ENCODE assay signal across 8 mouse cellular contexts in genomic region chr11:106193371-106194154, GRCm38 (mm10). TPM values are rescaled to one million over a fixed set of nuclear protein-coding genes. Genes with fewer than 3 reads are reported as not detected.
DNase-seq lines count a peak whose midpoint lies in the region; ATAC-seq and TF ChIP-seq lines count a peak whose summit lies in the region.

No protein-coding gene starts in this region.

- H3K27ac ChIP-seq in hindbrain, postnatal 0 days: peak overlapping the region; percentile 68
- H3K27ac ChIP-seq in left cerebral cortex, adult 2 months: peak overlapping the region; percentile 85

- H3K4me2 ChIP-seq in hindbrain, postnatal 0 days (ENCODE audit: low read depth, low read length): peak overlapping the region; percentile 78

- peak overlapping the region; percentile 71 for H3K4me3 ChIP-seq in hindbrain, postnatal 0 days (ENCODE audit: low read length)
- H3K4me3 ChIP-seq in left cerebral cortex, adult 2 months: peak overlapping the region; percentile 96

- H3K4me1 ChIP-seq in hindbrain, postnatal 0 days (ENCODE audit: insufficient read depth, low read length): peaks cover 8% of the 10 kb centered on the region

- peak; percentile 99 for DNase-seq in WW6 (ENCODE audit: low read depth, low spot score)
- peak; percentile 87 to 95 for DNase-seq in cerebellum, postnatal 4 days (ENCODE audit: low spot score in 2 of 2)
- DNase-seq in gastrocnemius, adult 18-20 months (ENCODE audit: low spot score): peak; percentile 97
- DNase-seq in hindbrain, postnatal 0 days (ENCODE audit: low spot score): peak; percentile 98
- peak; percentile 95 for DNase-seq in left cerebral cortex, adult 2 months (ENCODE audit: extremely low spot score in 1 of 2, low spot score in 2 of 2)
- DNase-seq in right cerebral cortex, adult 2 months (ENCODE audit: low spot score in 2 of 2): peak; percentile 94 to 95
- peak; percentile 98 for DNase-seq in urinary bladder, postnatal 14 days (ENCODE audit: low spot score)

- no peak; the same call in none of the 2 replicates for TF ChIP-seq CTCF in hindbrain, postnatal 0 days (IDR thresholded peaks at IDR 0.05; ENCODE audit: low read depth)
- no peak; the same call in 1 of the 2 replicates for TF ChIP-seq CTCF in left cerebral cortex, adult 2 months (IDR thresholded peaks at IDR 0.05)

- H3K9ac ChIP-seq in hindbrain, postnatal 0 days (replicated peaks; ENCODE audit: low read length): peak overlapping the region; percentile 66

- no peaks in the 10 kb centered on the region for H3K27me3 ChIP-seq in hindbrain, postnatal 0 days (ENCODE audit: insufficient read depth, low read length)

- H3K36me3 ChIP-seq in hindbrain, postnatal 0 days (ENCODE audit: insufficient read depth, low read length): no peaks in the 10 kb centered on the region

- peak; percentile 97 for ATAC-seq in hindbrain, postnatal 0 days
- ATAC-seq in megakaryocyte, adult 5-6 weeks (ENCODE audit: poor library complexity, severe bottlenecking): peak; percentile 90

- H3K9me3 ChIP-seq in hindbrain, postnatal 0 days (ENCODE audit: low read length): no peaks in the 10 kb centered on the region

- intact Hi-C loops in left cerebral cortex, adult 2 months (cut with DNase I): loop anchor here (1.0 kb wide), 2 partner anchors 23 to 33 kb away; partner anchors contain the start of genes Ccdc47, Ddx42, Gm10840 and Limd2

- under 1% methylated on average over 44 of the region's 44 CpGs for WGBS in hindbrain, postnatal 0 days

RNA-seq across cellular contexts. Expression of gene Strada, which starts 8.4 kb away (rescaled TPM):
- 10 to 100 TPM; 13.7 to 14.1 TPM for total RNA-seq in gastrocnemius, adult 18-20 months (2021)
- total RNA-seq in hindbrain, postnatal 0 days (2014; rRNA removed): 34.1 and 39.2 TPM in 2 replicates
- 23.6 and 25.0 TPM in 2 replicates for polyA plus RNA-seq in hindbrain, postnatal 0 days (2015; fragmentation: Nextera tagmentation; extraction: Ambion mirVana)
- 10 to 100 TPM; 30.9 to 31.5 TPM for total RNA-seq in left cerebral cortex, adult 2 months (2021)
- total RNA-seq in megakaryocyte, adult 5-6 weeks (2015): 27.2 and 28.3 TPM in 2 replicates
- total RNA-seq in megakaryocyte, adult 5-6 weeks (2017): 20.3 and 26.1 TPM in 2 replicates

RNA-seq across cellular contexts. Expression of gene Ccdc47, which starts 22.6 kb away (rescaled TPM):
- total RNA-seq in gastrocnemius, adult 18-20 months (2021): 10 to 100 TPM; 74.0 to 79.0 TPM
- 15.2 and 16.9 TPM in 2 replicates for total RNA-seq in hindbrain, postnatal 0 days (2014; rRNA removed)
- 85.2 TPM in 2 replicates for polyA plus RNA-seq in hindbrain, postnatal 0 days (2015; fragmentation: Nextera tagmentation; extraction: Ambion mirVana)
- total RNA-seq in left cerebral cortex, adult 2 months (2021): 10 to 100 TPM; 83.2 to 84.8 TPM
- 25.8 and 36.0 TPM in 2 replicates for total RNA-seq in megakaryocyte, adult 5-6 weeks (2015)
- 110 and 156 TPM in 2 replicates for total RNA-seq in megakaryocyte, adult 5-6 weeks (2017)

RNA-seq across cellular contexts. Expression of gene Ddx42, which starts 23.2 kb away (rescaled TPM):
- total RNA-seq in gastrocnemius, adult 18-20 months (2021): 10 to 100 TPM; 25.8 to 26.2 TPM
- total RNA-seq in hindbrain, postnatal 0 days (2014; rRNA removed): 34.1 and 38.1 TPM in 2 replicates
- polyA plus RNA-seq in hindbrain, postnatal 0 days (2015; fragmentation: Nextera tagmentation; extraction: Ambion mirVana): 61.9 and 62.0 TPM in 2 replicates
- 10 to 100 TPM; 63.4 to 68.7 TPM for total RNA-seq in left cerebral cortex, adult 2 months (2021)
- 28.6 and 30.3 TPM in 2 replicates for total RNA-seq in megakaryocyte, adult 5-6 weeks (2015)
- total RNA-seq in megakaryocyte, adult 5-6 weeks (2017): 51.7 and 62.6 TPM in 2 replicates

RNA-seq across cellular contexts. Expression of gene Limd2, which starts 32.9 kb away (rescaled TPM):
- 1 to 10 TPM; 3.2 to 3.6 TPM for total RNA-seq in gastrocnemius, adult 18-20 months (2021)
- total RNA-seq in hindbrain, postnatal 0 days (2014; rRNA removed): 72.2 and 80.6 TPM in 2 replicates
- 120 and 124 TPM in 2 replicates for polyA plus RNA-seq in hindbrain, postnatal 0 days (2015; fragmentation: Nextera tagmentation; extraction: Ambion mirVana)
- 10 to 100 TPM; 78.1 to 96.5 TPM for total RNA-seq in left cerebral cortex, adult 2 months (2021)
- 242 and 247 TPM in 2 replicates for total RNA-seq in megakaryocyte, adult 5-6 weeks (2015)
- total RNA-seq in megakaryocyte, adult 5-6 weeks (2017): 56.3 and 61.8 TPM in 2 replicates

RNA-seq across cellular contexts. Expression of gene Gm10840, which starts 32.9 kb away (rescaled TPM):
- not detected for total RNA-seq in gastrocnemius, adult 18-20 months (2021)
- total RNA-seq in hindbrain, postnatal 0 days (2014; rRNA removed): not detected in 2 replicates
- polyA plus RNA-seq in hindbrain, postnatal 0 days (2015; fragmentation: Nextera tagmentation; extraction: Ambion mirVana): not detected in 2 replicates
- total RNA-seq in left cerebral cortex, adult 2 months (2021): not detected
- total RNA-seq in megakaryocyte, adult 5-6 weeks (2015): 1.4 TPM in 1 of 2 replicates, not detected in the other
- not detected in 2 replicates for total RNA-seq in megakaryocyte, adult 5-6 weeks (2017)

Comparison
In these comparisons a context has a peak if more than half of its experiments do, and no peak if none do; other contexts are left out.
1. Peak in every context shown above with its lines: DNase-seq, ATAC-seq, H3K4me3 ChIP-seq and H3K27ac ChIP-seq.